Mouse (Mus musculus): Measurements from ENCODE around the gene Gnptg. TPM values are rescaled to one million over a fixed set of nuclear protein-coding genes. Genes with fewer than 3 reads are reported as not detected.

The Gnptg gene
- polyA plus RNA-seq (2012; ENCODE audit: insufficient read depth, insufficient read length, missing spikeins) = 27.6 and 32.7 TPM in 2 replicates

GRCm38 (mm10) chr17:25239695-25240636 lies at the start of gene Gnptg, which contains the start of gene Tsr3:
Gnptg (minus strand) TSS chr17:25240124.
Tsr3 (plus strand) TSS chr17:25240170.
- Histone ChIP-seq H3K4me1 (ENCODE audit: control insufficient read depth, insufficient read depth, insufficient read length, low read length) (no peaks in the 10 kb centered on the region), H3K4me3 (ENCODE audit: insufficient read depth, low read depth, low read length) (peak within 1 kb of the TSS; percentile 97)

GRCm38 (mm10) chr17:25288842-25289241 lies 48.9 kb upstream of the Gnptg start:
- H3K4me1 ChIP-seq (ENCODE audit: control insufficient read depth, insufficient read depth, insufficient read length, low read length) = no peaks in the 10 kb centered on the region
- H3K4me3 ChIP-seq (ENCODE audit: insufficient read depth, low read depth, low read length) = no peak overlapping the region
- H3K27ac ChIP-seq (replicated peaks; ENCODE audit: low read depth, low read length) = no peak overlapping the region

More at GRCm38 (mm10) chr17:25239695-25240636, at the start of gene Gnptg, which contains the start of gene Tsr3:
- 0 out of 2 replicates have a peak within 1 kb of the TSS, but pooled peaks have one; percentile 53 for H3K27ac ChIP-seq (replicated peaks; ENCODE audit: low read depth, low read length)

GRCm38 (mm10) chr17:25285033-25285432 lies 45.1 kb upstream of the Gnptg start:
- Histone ChIP-seq H3K4me3 (ENCODE audit: insufficient read depth, low read depth, low read length) (no peak overlapping the region), H3K27ac (replicated peaks; ENCODE audit: low read depth, low read length) (no peak overlapping the region), H3K4me1 (ENCODE audit: control insufficient read depth, insufficient read depth, insufficient read length, low read length) (no peaks in the 10 kb centered on the region)

GRCm38 (mm10) chr17:25282133-25282532 lies 42.2 kb upstream of the Gnptg start:
- Histone ChIP-seq H3K4me3 (ENCODE audit: insufficient read depth, low read depth, low read length) (no peak overlapping the region), H3K4me1 (ENCODE audit: control insufficient read depth, insufficient read depth, insufficient read length, low read length) (no peaks in the 10 kb centered on the region), H3K27ac (replicated peaks; ENCODE audit: low read depth, low read length) (no peak overlapping the region)

- Histone ChIP-seq H3K4me3 (ENCODE audit: insufficient read depth, low read depth, low read length) (no peak overlapping the region), H3K27ac (replicated peaks; ENCODE audit: low read depth, low read length) (no peak overlapping the region), H3K4me1 (ENCODE audit: control insufficient read depth, insufficient read depth, insufficient read length, low read length) (peaks cover 6% of the 10 kb centered on the region; the same call in 1 of the 2 replicates)
Observed at GRCm38 (mm10) chr17:25275833-25276232, 35.9 kb upstream of the Gnptg start.

- H3K4me1 ChIP-seq (ENCODE audit: control insufficient read depth, insufficient read depth, insufficient read length, low read length) = peaks cover 6% of the 10 kb centered on the region
- peak within 1 kb of the TSS; percentile 99 for H3K27ac ChIP-seq (replicated peaks; ENCODE audit: low read depth, low read length)
- peak within 1 kb of the TSS; percentile 91 for H3K4me3 ChIP-seq (ENCODE audit: insufficient read depth, low read depth, low read length)
Observed at GRCm38 (mm10) chr17:25274571-25275346, 34.8 kb upstream of the Gnptg start, which contains the start of gene Ube2i. Ube2i (minus strand) TSS chr17:25274622.

GRCm38 (mm10) chr17:25273706-25274501 lies 34.0 kb upstream of the Gnptg start:
- Histone ChIP-seq H3K27ac (replicated peaks; ENCODE audit: low read depth, low read length) (peak overlapping the region; percentile 99), H3K4me1 (ENCODE audit: control insufficient read depth, insufficient read depth, insufficient read length, low read length) (peaks cover 6% of the 10 kb centered on the region), H3K4me3 (ENCODE audit: insufficient read depth, low read depth, low read length) (peak overlapping the region; percentile 91)

GRCm38 (mm10) chr17:25272951-25273705 lies 33.2 kb upstream of the Gnptg start:
- H3K27ac ChIP-seq (replicated peaks; ENCODE audit: low read depth, low read length) = peak overlapping the region; percentile 99
- H3K4me1 ChIP-seq (ENCODE audit: control insufficient read depth, insufficient read depth, insufficient read length, low read length) = peaks cover 6% of the 10 kb centered on the region
- peak overlapping the region; percentile 91 for H3K4me3 ChIP-seq (ENCODE audit: insufficient read depth, low read depth, low read length)

- Histone ChIP-seq H3K4me3 (ENCODE audit: insufficient read depth, low read depth, low read length) (peak overlapping the region; percentile 91), H3K4me1 (ENCODE audit: control insufficient read depth, insufficient read depth, insufficient read length, low read length) (peaks cover 6% of the 10 kb centered on the region), H3K27ac (replicated peaks; ENCODE audit: low read depth, low read length) (no peak overlapping the region)
Observed at GRCm38 (mm10) chr17:25272326-25272725, 32.4 kb upstream of the Gnptg start.

GRCm38 (mm10) chr17:25270795-25271335 lies 30.9 kb upstream of the Gnptg start:
- Histone ChIP-seq H3K27ac (replicated peaks; ENCODE audit: low read depth, low read length) (no peak overlapping the region), H3K4me3 (ENCODE audit: insufficient read depth, low read depth, low read length) (no peak overlapping the region; the same call in 1 of the 2 replicates), H3K4me1 (ENCODE audit: control insufficient read depth, insufficient read depth, insufficient read length, low read length) (peaks cover 6% of the 10 kb centered on the region)

- no peak overlapping the region for H3K27ac ChIP-seq (replicated peaks; ENCODE audit: low read depth, low read length)
- H3K4me1 ChIP-seq (ENCODE audit: control insufficient read depth, insufficient read depth, insufficient read length, low read length) = no peaks in the 10 kb centered on the region
- H3K4me3 ChIP-seq (ENCODE audit: insufficient read depth, low read depth, low read length) = no peak overlapping the region
Observed at GRCm38 (mm10) chr17:25264453-25264852, 24.5 kb upstream of the Gnptg start.

GRCm38 (mm10) chr17:25257804-25258261 lies 17.9 kb upstream of the Gnptg start:
- H3K27ac ChIP-seq (replicated peaks; ENCODE audit: low read depth, low read length) = peak overlapping the region; percentile 10; the same call in 1 of the 2 replicates
- H3K4me1 ChIP-seq (ENCODE audit: control insufficient read depth, insufficient read depth, insufficient read length, low read length) = no peaks in the 10 kb centered on the region

GRCm38 (mm10) chr17:25256140-25256754 lies 16.3 kb upstream of the Gnptg start, which contains the start of gene Baiap3:
Baiap3 (minus strand) TSS chr17:25256364.
- peak within 1 kb of the TSS; percentile 30; the same call in 1 of the 2 replicates for H3K4me3 ChIP-seq (ENCODE audit: insufficient read depth, low read depth, low read length)
- H3K27ac ChIP-seq (replicated peaks; ENCODE audit: low read depth, low read length) = no peak within 1 kb of the TSS
- H3K4me1 ChIP-seq (ENCODE audit: control insufficient read depth, insufficient read depth, insufficient read length, low read length) = no peaks in the 10 kb centered on the region

More at GRCm38 (mm10) chr17:25257804-25258261, 17.9 kb upstream of the Gnptg start:
- no peak overlapping the region for H3K4me3 ChIP-seq (ENCODE audit: insufficient read depth, low read depth, low read length)

Data from brown adipose tissue, adult 24 weeks (tissue).